Comparison of ENCODE assay signal across 25 mouse cellular contexts in genomic region chr11:118101133-118101532, GRCm38 (mm10). TPM values are rescaled to one million over a fixed set of nuclear protein-coding genes. Genes with fewer than 3 reads are reported as not detected.
DNase-seq lines count a peak whose midpoint lies in the region; ATAC-seq and TF ChIP-seq lines count a peak whose summit lies in the region.
"Had no signal": no experiment of that assay in that cellular context is flagged by ENCODE, and none has a peak within 500 bp of the region (broad histone marks: within the 10 kb centered on the region; RNA-seq: fewer than 3 reads in every experiment).

No protein-coding gene starts in this region.

- no peaks in the 10 kb centered on the region for H3K9me3 ChIP-seq in midbrain, embryonic 11.5 days (ENCODE audit: control insufficient read depth, low read length)
- no peaks in the 10 kb centered on the region for H3K9me3 ChIP-seq in midbrain, embryonic 14.5 days (ENCODE audit: control insufficient read depth, low read length)
- no peaks in the 10 kb centered on the region for H3K9me3 ChIP-seq in ES-Bruce4 (replicated peaks; ENCODE audit: control insufficient read depth, insufficient read depth, low read length, poor library complexity, severe bottlenecking)
- H3K9me3 ChIP-seq: embryonic facial prominence, embryonic 13.5 days; embryonic facial prominence, embryonic 15.5 days; forebrain, embryonic 10.5 days; forebrain, embryonic 12.5 days had no signal

- no peak for ATAC-seq in midbrain, embryonic 11.5 days (ENCODE audit: low FRiP score)
- ATAC-seq in midbrain, embryonic 14.5 days (ENCODE audit: low FRiP score, low TSS enrichment) = no peak
- ATAC-seq: CD4-positive, CD25-positive, alpha-beta regulatory T cell, adult 4 months; forebrain, embryonic 14.5 days; forebrain, embryonic 16.5 days had no signal

- TF ChIP-seq CTCF in ES-Bruce4 (IDR thresholded peaks at IDR 0.05; ENCODE audit: low read depth, low read length) = peak; percentile 18

- no peak for TF ChIP-seq EP300 in ES-Bruce4 (IDR thresholded peaks at IDR 0.05; ENCODE audit: insufficient read depth, low read depth, low read length)

- TF ChIP-seq POLR2A in ES-Bruce4 (IDR thresholded peaks at IDR 0.05; ENCODE audit: insufficient read depth, low read length) = no peak

- H3K9ac ChIP-seq in midbrain, embryonic 11.5 days (ENCODE audit: low read length) = no peak overlapping the region
- H3K9ac ChIP-seq in midbrain, embryonic 14.5 days (replicated peaks; ENCODE audit: low read length) = no peak overlapping the region
- H3K9ac ChIP-seq in ES-Bruce4 (ENCODE audit: low read depth, poor library complexity, severe bottlenecking) = no peak overlapping the region
- H3K9ac ChIP-seq: embryonic facial prominence, embryonic 13.5 days; embryonic facial prominence, embryonic 15.5 days; forebrain, embryonic 12.5 days had no signal

- WGBS in midbrain, embryonic 11.5 days = 48% methylated on average over 9 of the region's 9 CpGs
- 53% methylated on average over 9 of the region's 9 CpGs for WGBS in midbrain, embryonic 14.5 days

- H3K36me3 ChIP-seq in midbrain, embryonic 11.5 days (ENCODE audit: control insufficient read depth, insufficient read depth, low read length) = no peaks in the 10 kb centered on the region
- no peaks in the 10 kb centered on the region for H3K36me3 ChIP-seq in midbrain, embryonic 14.5 days (ENCODE audit: control insufficient read depth, insufficient read depth, low read length)
- no peaks in the 10 kb centered on the region for H3K36me3 ChIP-seq in ES-Bruce4 (ENCODE audit: control insufficient read depth, insufficient read depth, low read length, poor library complexity, severe bottlenecking)
- H3K36me3 ChIP-seq: embryonic facial prominence, embryonic 13.5 days; embryonic facial prominence, embryonic 15.5 days; forebrain, embryonic 10.5 days; forebrain, embryonic 12.5 days had no signal

- H3K27ac ChIP-seq in midbrain, embryonic 11.5 days (ENCODE audit: low read depth, low read length) = no peak overlapping the region
- H3K27ac ChIP-seq in midbrain, embryonic 14.5 days (replicated peaks; ENCODE audit: low read depth, low read length) = no peak overlapping the region
- no peak overlapping the region for H3K27ac ChIP-seq in ES-Bruce4 (ENCODE audit: insufficient read depth, low read length)
- H3K27ac ChIP-seq: embryonic facial prominence, embryonic 13.5 days; embryonic facial prominence, embryonic 15.5 days; forebrain, embryonic 12.5 days had no signal

- H3K4me2 ChIP-seq in midbrain, embryonic 11.5 days = no peak overlapping the region
- no peak overlapping the region for H3K4me2 ChIP-seq in midbrain, embryonic 14.5 days (ENCODE audit: low read length)
- H3K4me2 ChIP-seq: embryonic facial prominence, embryonic 13.5 days; embryonic facial prominence, embryonic 15.5 days; forebrain, embryonic 12.5 days had no signal

- no peaks in the 10 kb centered on the region for H3K27me3 ChIP-seq in midbrain, embryonic 11.5 days (ENCODE audit: control insufficient read depth, insufficient read depth, low read length)
- no peaks in the 10 kb centered on the region for H3K27me3 ChIP-seq in midbrain, embryonic 14.5 days (ENCODE audit: control insufficient read depth, insufficient read depth, low read length)
- H3K27me3 ChIP-seq in ES-Bruce4 (ENCODE audit: control insufficient read depth, insufficient read depth, low read length, poor library complexity, severe bottlenecking) = no peaks in the 10 kb centered on the region
- H3K27me3 ChIP-seq: embryonic facial prominence, embryonic 13.5 days; embryonic facial prominence, embryonic 15.5 days; forebrain, embryonic 12.5 days had no signal

- no peak overlapping the region for H3K4me3 ChIP-seq in midbrain, embryonic 11.5 days (ENCODE audit: low read depth, low read length)
- H3K4me3 ChIP-seq in midbrain, embryonic 14.5 days (replicated peaks; ENCODE audit: low read depth, low read length) = no peak overlapping the region
- no peak overlapping the region for H3K4me3 ChIP-seq in ES-Bruce4 (ENCODE audit: low read depth, low read length)
- H3K4me3 ChIP-seq: embryonic facial prominence, embryonic 13.5 days; embryonic facial prominence, embryonic 15.5 days; erythroblast, embryonic 14.5 days; forebrain, embryonic 10.5 days; forebrain, embryonic 12.5 days had no signal

- peak; percentile 37 to 53 for DNase-seq in cerebellum, postnatal 10 days
- DNase-seq in cerebellum, postnatal 25 days = no peak
- peak; percentile 41 to 66 for DNase-seq in kidney, postnatal 4 days
- no peak for DNase-seq in kidney, adult 18-20 months
- peak; percentile 35 for DNase-seq in midbrain, embryonic 11.5 days (ENCODE audit: low spot score, missing footprints)
- DNase-seq in midbrain, embryonic 14.5 days = no peak
- DNase-seq: adrenal gland, adult 2 months; adrenal gland, postnatal 10 days; adrenal gland, postnatal 25 days; B cell, adult 2 months; cerebellum, adult 11 months; cerebellum, adult 18-20 months; cerebellum, adult 8-10 months; cerebellum, adult 9-11 months; cerebellum, postnatal 36 days; embryo, embryonic 11 days had no signal

- H3K4me1 ChIP-seq in midbrain, embryonic 11.5 days (ENCODE audit: control insufficient read depth, insufficient read depth, low read length) = no peaks in the 10 kb centered on the region
- no peaks in the 10 kb centered on the region for H3K4me1 ChIP-seq in midbrain, embryonic 14.5 days (ENCODE audit: control insufficient read depth, insufficient read depth, low read length)
- H3K4me1 ChIP-seq in ES-Bruce4 (ENCODE audit: control insufficient read depth, insufficient read depth, low read length) = peaks cover 4% of the 10 kb centered on the region
- H3K4me1 ChIP-seq: forebrain, embryonic 12.5 days had no signal

RNA-seq across cellular contexts. Expression of gene Dnah17, which starts 29.3 kb away (rescaled TPM):
- 0.08 and 0.11 TPM in 2 replicates for polyA plus RNA-seq in midbrain, embryonic 11.5 days (2014; fragmentation: Nextera tagmentation; extraction: Ambion mirVana)
- polyA plus RNA-seq in midbrain, embryonic 14.5 days (2014; fragmentation: Nextera tagmentation; extraction: Ambion mirVana) = 0.20 and 0.30 TPM in 2 replicates
- 0.49 and 0.59 TPM in 2 replicates for polyA plus RNA-seq in ES-Bruce4 (2011; ENCODE audit: insufficient read depth, insufficient read length, low read depth, missing spikeins)
- polyA plus RNA-seq: erythroblast, embryonic 14.5 days had no signal

Comparison
In these comparisons a context has a peak if more than half of its experiments do, and no peak if none do; other contexts are left out.
1. DNase-seq: peak in cerebellum, postnatal 10 days (2 of 2), kidney, postnatal 4 days (2 of 2) and midbrain, embryonic 11.5 days (single experiment); none in cerebellum, postnatal 25 days (0 of 2), kidney, adult 18-20 months (single experiment) and midbrain, embryonic 14.5 days (single experiment).